Mouse (Mus musculus): ENCODE results near the gene Nfib. TPM values are rescaled to one million over a fixed set of nuclear protein-coding genes. Genes with fewer than 3 reads are reported as not detected.

Nfib gene
- total and polyA plus RNA-seq, 3 experiments, result 0.04 to 0.11 (median 0.09) TPM

DNA sequence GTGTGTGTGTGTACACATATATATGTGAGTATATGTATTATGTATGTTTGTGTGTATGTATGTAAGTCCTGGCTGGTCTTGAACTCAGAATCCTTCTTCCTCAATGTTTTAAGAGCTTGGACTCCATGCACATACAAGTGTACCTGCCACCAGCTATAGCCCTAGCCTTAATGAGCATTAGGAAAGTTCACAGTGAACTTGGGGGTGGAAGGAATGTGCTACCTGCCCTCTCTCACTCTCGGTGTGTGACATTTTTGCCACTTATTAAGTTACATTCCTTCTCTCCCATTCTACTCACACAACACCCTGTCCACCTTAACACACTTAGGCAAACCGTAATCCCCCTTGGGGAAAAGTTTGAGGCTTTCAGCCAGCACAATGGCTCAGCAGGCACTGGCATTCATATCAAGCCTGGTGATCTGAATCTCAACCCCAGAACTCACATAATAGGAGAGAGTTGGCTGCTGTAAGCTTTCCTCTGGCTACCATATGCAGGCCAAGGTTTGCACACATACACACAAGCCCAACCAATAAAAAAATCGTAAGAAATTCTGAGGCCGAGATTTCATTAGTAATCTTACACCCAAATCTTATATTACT lies 370.2 kb downstream of the Nfib start:
- TF ChIP-seq CHD1 (IDR thresholded peaks at IDR 0.05; ENCODE audit: low read depth, low read length) (no peak), RAD21 (IDR thresholded peaks at IDR 0.05; ENCODE audit: low read depth, low read length) (no peak), E2F4 (IDR thresholded peaks at IDR 0.05; ENCODE audit: insufficient replicate concordance, low read depth, low read length) (no peak), ETS1 (conservative IDR thresholded peaks at IDR 0.05; ENCODE audit: low read depth, low read length) (no peak), POLR2AphosphoS2 (IDR thresholded peaks at IDR 0.05; ENCODE audit: low read depth, low read length) (no peak), UBTF (IDR thresholded peaks at IDR 0.05; ENCODE audit: low read depth, low read length) (no peak)
- dilution Hi-C loops (cut with MboI; ENCODE audit: extremely low pct_ligation_motif_present, extremely low pct_unique_long_range_greater_than_20kb, low sequenced_read_pairs), result no loop called here

DNA sequence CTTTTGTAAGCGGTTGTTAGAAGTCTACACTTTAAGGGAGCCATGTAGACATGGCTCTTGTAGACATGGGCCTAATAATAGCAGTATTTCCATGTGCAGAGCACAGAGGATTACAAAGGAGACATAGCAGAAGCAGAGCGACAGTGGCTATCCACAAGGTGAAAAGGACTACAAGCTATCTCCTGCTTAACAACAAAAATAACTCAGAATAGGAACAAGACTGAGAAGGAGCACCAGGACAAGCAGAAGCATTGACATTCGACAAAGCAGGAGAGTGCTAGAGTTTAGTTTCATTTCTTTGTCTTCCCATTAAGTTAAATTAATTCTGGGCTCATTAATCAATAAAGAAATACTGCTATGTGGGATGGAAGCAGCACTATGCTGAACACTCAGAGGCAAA lies 372.1 kb downstream of the Nfib start:
- in situ Hi-C loops (cut with MboI; ENCODE audit: low pct_ligation_motif_present, low pct_unique_long_range_greater_than_20kb, low sequenced_read_pairs) (no loop called here), dilution Hi-C loops (cut with MboI; ENCODE audit: extremely low pct_ligation_motif_present, extremely low pct_unique_long_range_greater_than_20kb, low sequenced_read_pairs) (no loop called here)
- Histone ChIP-seq H3K4me3 (replicated peaks in 1 of 3; ENCODE audit: low read depth in 2 of 3, low read length in 2 of 3, poor library complexity in 1 of 3) (no peak overlapping the region), H3K27ac (ENCODE audit: insufficient read depth, low read depth) (no peak overlapping the region), H3K79me2 (replicated peaks; ENCODE audit: control insufficient read depth, extremely low read depth, insufficient read depth, poor library complexity, severe bottlenecking) (no peaks in the 10 kb centered on the region), H3K36me3 (replicated peaks in 1 of 2; ENCODE audit: control insufficient read depth in 1 of 2, insufficient read depth in 1 of 2, low read length in 1 of 2) (no peaks in the 10 kb centered on the region), H3K4me1 (ENCODE audit: control insufficient read depth in 1 of 2, insufficient read depth in 2 of 2) (no peaks in the 10 kb centered on the region), H3K9me3 (replicated peaks; ENCODE audit: low read length) (no peaks in the 10 kb centered on the region), H3K4me2 (ENCODE audit: insufficient read depth, low read depth, poor library complexity, severe bottlenecking) (no peak overlapping the region), H3K9ac (ENCODE audit: insufficient read depth, low read depth) (no peak overlapping the region), H3K27me3 (replicated peaks) (no peaks in the 10 kb centered on the region)
- no peak for DNase-seq (ENCODE audit: extremely low read depth)
- TF ChIP-seq GABPA (IDR thresholded peaks at IDR 0.05; ENCODE audit: insufficient replicate concordance, low read depth, low read length) (no peak), ZKSCAN1 (IDR thresholded peaks at IDR 0.05; ENCODE audit: borderline replicate concordance, low read depth, low read length) (no peak), POLR2AphosphoS2 (IDR thresholded peaks at IDR 0.05; ENCODE audit: low read depth, low read length) (no peak), KAT2A (IDR thresholded peaks at IDR 0.05; ENCODE audit: insufficient replicate concordance, low read length) (no peak), E2F4 (IDR thresholded peaks at IDR 0.05; ENCODE audit: insufficient replicate concordance, low read depth, low read length) (no peak), BHLHE40 (IDR thresholded peaks at IDR 0.05; ENCODE audit: low read depth, low read length) (no peak), IRF4 (IDR thresholded peaks at IDR 0.05; ENCODE audit: low read depth, low read length) (no peak), MAX (IDR thresholded peaks at IDR 0.05; ENCODE audit: low read length) (no peak)

More for the DNA sequence above, 370.2 kb downstream of the Nfib start:
- DNase-seq (ENCODE audit: extremely low read depth), result no peak
- Histone ChIP-seq H3K27ac (ENCODE audit: insufficient read depth, low read depth) (no peak overlapping the region), H3K27me3 (replicated peaks) (no peaks in the 10 kb centered on the region), H3K4me3 (replicated peaks in 1 of 3; ENCODE audit: low read depth in 2 of 3, low read length in 2 of 3, poor library complexity in 1 of 3) (no peak overlapping the region), H3K4me2 (ENCODE audit: insufficient read depth, low read depth, poor library complexity, severe bottlenecking) (no peak overlapping the region), H3K36me3 (replicated peaks in 1 of 2; ENCODE audit: control insufficient read depth in 1 of 2, insufficient read depth in 1 of 2, low read length in 1 of 2) (no peaks in the 10 kb centered on the region), H3K9me3 (replicated peaks; ENCODE audit: low read length) (no peaks in the 10 kb centered on the region), H3K79me2 (replicated peaks; ENCODE audit: control insufficient read depth, extremely low read depth, insufficient read depth, poor library complexity, severe bottlenecking) (no peaks in the 10 kb centered on the region), H3K4me1 (ENCODE audit: control insufficient read depth in 1 of 2, insufficient read depth in 2 of 2) (no peaks in the 10 kb centered on the region), H3K9ac (ENCODE audit: insufficient read depth, low read depth) (no peak overlapping the region)
- in situ Hi-C loops (cut with MboI; ENCODE audit: low pct_ligation_motif_present, low pct_unique_long_range_greater_than_20kb, low sequenced_read_pairs), result no loop called here

DNA sequence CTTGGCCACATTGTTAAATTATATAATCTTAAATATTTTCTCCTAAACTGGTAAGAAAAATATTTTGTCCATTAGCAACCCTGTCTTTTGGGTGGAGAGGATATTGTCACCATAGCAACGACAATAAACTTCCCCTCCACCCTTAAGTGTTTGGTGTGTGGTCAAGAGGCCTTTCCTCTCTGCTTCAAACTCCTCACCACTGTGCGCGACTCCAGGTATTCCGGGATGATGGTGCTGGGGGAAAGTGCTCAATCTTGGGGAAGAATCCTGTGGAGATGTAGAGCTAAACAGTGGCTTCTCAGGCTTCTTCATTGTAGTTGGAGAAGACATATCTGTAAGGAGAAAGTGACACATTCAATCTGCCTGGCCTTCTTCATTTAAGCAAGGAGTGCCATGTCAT lies 375.5 kb downstream of the Nfib start:
- no peaks in the 10 kb centered on the region for H3K36me3 ChIP-seq (replicated peaks in 1 of 2; ENCODE audit: control insufficient read depth in 1 of 2, insufficient read depth in 1 of 2, low read length in 1 of 2)
- peaks cover 0 to 4% of the 10 kb centered on the region in 2 experiments; a peak in 2 of 4 replicates for H3K4me1 ChIP-seq (ENCODE audit: control insufficient read depth in 1 of 2, insufficient read depth in 2 of 2)
- no peak overlapping the region for H3K9ac ChIP-seq (ENCODE audit: insufficient read depth, low read depth)
- no peak overlapping the region for H3K4me3 ChIP-seq (replicated peaks in 1 of 3; ENCODE audit: low read depth in 2 of 3, low read length in 2 of 3, poor library complexity in 1 of 3)
- no peaks in the 10 kb centered on the region for H3K9me3 ChIP-seq (replicated peaks; ENCODE audit: low read length)
- H3K79me2 ChIP-seq (replicated peaks; ENCODE audit: control insufficient read depth, extremely low read depth, insufficient read depth, poor library complexity, severe bottlenecking), result no peaks in the 10 kb centered on the region
- H3K27me3 ChIP-seq (replicated peaks), result no peaks in the 10 kb centered on the region
- H3K27ac ChIP-seq (ENCODE audit: insufficient read depth, low read depth), result no peak overlapping the region
- in situ Hi-C loops (cut with MboI; ENCODE audit: low pct_ligation_motif_present, low pct_unique_long_range_greater_than_20kb, low sequenced_read_pairs), result no loop called here
- dilution Hi-C loops (cut with MboI; ENCODE audit: extremely low pct_ligation_motif_present, extremely low pct_unique_long_range_greater_than_20kb, low sequenced_read_pairs), result no loop called here
- DNase-seq (ENCODE audit: extremely low read depth), result no peak
- H3K4me2 ChIP-seq (ENCODE audit: insufficient read depth, low read depth, poor library complexity, severe bottlenecking), result no peak overlapping the region
- TF ChIP-seq PAX5 (IDR thresholded peaks at IDR 0.05; ENCODE audit: low read length) (no peak), GABPA (IDR thresholded peaks at IDR 0.05; ENCODE audit: insufficient replicate concordance, low read depth, low read length) (no peak), USF1 (IDR thresholded peaks at IDR 0.05; ENCODE audit: low read depth, low read length) (no peak), MYC (IDR thresholded peaks at IDR 0.05; ENCODE audit: low read depth, low read length) (no peak), KAT2A (IDR thresholded peaks at IDR 0.05; ENCODE audit: insufficient replicate concordance, low read length) (no peak), TBP (conservative IDR thresholded peaks at IDR 0.05; ENCODE audit: low read depth, low read length) (no peak), SMC3 (IDR thresholded peaks at IDR 0.05; ENCODE audit: low read depth, low read length) (no peak), RCOR1 (conservative IDR thresholded peaks at IDR 0.05; ENCODE audit: low read depth, low read length) (no peak), CTCF (conservative IDR thresholded peaks at IDR 0.05 in 1 of 2, IDR thresholded peaks at IDR 0.05 in 1 of 2; ENCODE audit: low read depth in 2 of 2, low read length in 2 of 2) (no peak), UBTF (IDR thresholded peaks at IDR 0.05; ENCODE audit: low read depth, low read length) (no peak), POLR2A (IDR thresholded peaks at IDR 0.05; ENCODE audit: low read depth, low read length) (no peak), JUND (conservative IDR thresholded peaks at IDR 0.05; ENCODE audit: low read depth, low read length) (no peak), MEF2A (IDR thresholded peaks at IDR 0.05; ENCODE audit: borderline replicate concordance, low read depth, low read length) (no peak), NRF1 (IDR thresholded peaks at IDR 0.05; ENCODE audit: low read depth, low read length) (no peak), JUN (IDR thresholded peaks at IDR 0.05; ENCODE audit: insufficient read depth, low read depth, low read length) (no peak), POLR2AphosphoS2 (IDR thresholded peaks at IDR 0.05; ENCODE audit: low read depth, low read length) (no peak), TCF12 (IDR thresholded peaks at IDR 0.05; ENCODE audit: low read depth, low read length) (no peak)

All from CH12.LX (cell line).